Mouse (Mus musculus): ENCODE data around the gene Col5a3. TPM values are rescaled to one million over a fixed set of nuclear protein-coding genes. Genes with fewer than 3 reads are reported as not detected.

Gene Col5a3
- polyA plus RNA-seq, 1 experiment from 2014 or later = 4.4 TPM

DNA sequence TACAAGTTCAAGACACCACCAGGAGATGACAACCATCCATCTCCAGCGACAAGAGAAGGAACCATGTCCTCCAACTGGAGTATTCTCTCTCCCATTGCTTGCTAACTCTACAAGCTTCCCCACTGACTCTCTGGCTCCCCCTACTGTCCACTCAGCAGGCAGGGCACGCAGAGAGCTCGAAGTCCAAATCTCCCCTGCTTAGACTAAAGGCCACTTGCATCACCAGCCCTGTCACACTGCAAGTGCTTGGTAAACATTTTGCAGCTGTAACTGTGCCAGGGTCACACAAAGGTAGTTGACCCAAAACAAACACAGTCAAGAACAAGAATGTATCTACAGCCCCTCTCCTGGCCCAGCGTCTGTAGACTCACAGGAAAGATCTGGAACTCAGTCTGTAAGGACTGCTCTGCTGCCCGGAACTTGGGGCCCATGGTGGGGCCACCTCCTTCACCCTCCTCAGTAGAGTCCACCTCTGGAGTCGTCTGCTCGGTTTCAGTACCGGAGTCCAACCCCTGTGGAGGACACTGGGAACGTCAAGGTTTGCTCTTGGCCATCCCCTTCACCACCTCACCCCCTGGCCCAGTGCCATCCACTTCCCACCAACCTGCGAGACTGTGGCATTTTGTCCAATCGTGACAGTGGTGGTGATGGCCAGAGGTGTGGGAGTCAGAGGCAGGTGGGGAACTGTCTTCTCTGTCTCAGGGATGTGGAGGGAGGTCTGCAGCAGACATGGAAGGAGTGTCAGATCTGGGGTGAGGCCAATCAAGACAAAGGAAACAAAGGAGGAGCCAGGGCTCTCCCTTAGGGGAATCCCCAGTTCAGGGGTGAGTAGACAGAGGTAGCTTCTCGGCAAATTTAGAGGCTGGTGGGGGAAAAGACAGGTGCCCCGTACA, 10.4 kb downstream of the Col5a3 start:
- Histone ChIP-seq H3K4me2 (no peak overlapping the region), H3K27ac (no peak overlapping the region), H3K27me3 (no peaks in the 10 kb centered on the region), H3K9me3 (replicated peaks) (0 out of 2 replicates have a peak, but pooled peaks cover 4% of the 10 kb centered on the region), H3K4me3 (replicated peaks) (no peak overlapping the region), H3K36me3 (no peaks in the 10 kb centered on the region), H3K4me1 (no peaks in the 10 kb centered on the region), H3K9ac (no peak overlapping the region)
- WGBS = 75% methylated on average over 13 of the region's 13 CpGs
- 0 out of 2 replicates have a peak, but pooled peaks have one; percentile 25 for ATAC-seq (replicated peaks; ENCODE audit: low FRiP score)

DNA sequence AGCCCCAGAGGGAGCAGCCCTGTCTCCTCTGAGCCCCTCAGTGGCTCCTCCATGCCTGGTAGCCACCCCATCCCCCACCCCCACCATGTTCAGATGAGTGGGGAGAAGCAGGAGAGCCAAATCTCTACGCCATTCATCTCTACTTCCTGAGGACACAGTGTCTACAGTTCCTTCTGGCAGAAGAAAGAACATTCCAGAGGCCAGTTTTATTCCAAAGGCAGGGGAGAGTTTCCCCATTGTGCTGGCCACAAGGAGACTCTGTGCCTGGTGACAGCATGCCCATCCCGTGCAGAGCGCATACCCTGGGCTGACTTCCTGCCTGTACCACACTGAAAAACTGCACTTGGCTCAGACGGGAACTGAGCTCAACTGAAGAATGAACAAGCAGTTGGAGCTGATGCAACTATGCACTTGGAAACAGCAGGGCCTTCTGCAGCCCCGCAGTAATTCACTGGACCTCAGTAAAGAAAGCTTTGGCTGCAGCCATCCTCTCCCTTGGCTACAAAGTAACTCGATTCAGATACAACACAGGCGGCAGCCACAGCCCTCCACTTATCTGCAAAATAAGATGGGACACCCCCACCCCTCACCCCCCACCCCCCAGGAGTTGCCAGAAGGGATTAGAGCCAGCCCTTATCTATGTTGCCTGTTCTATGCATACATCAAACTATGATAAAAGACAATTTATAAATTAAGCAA, 20.6 kb downstream of the Col5a3 start:
- ATAC-seq (replicated peaks; ENCODE audit: low FRiP score) = peak; percentile 34; the same call in 1 of the 2 replicates
- no peak overlapping the region for H3K9ac ChIP-seq
- H3K4me3 ChIP-seq (replicated peaks) = no peak overlapping the region
- peak overlapping the region; percentile 74 for H3K27ac ChIP-seq
- H3K4me1 ChIP-seq = peaks cover 12% of the 10 kb centered on the region
- 33% methylated on average over 7 of the region's 7 CpGs for WGBS
- 0 out of 2 replicates have a peak, but pooled peaks cover 3% of the 10 kb centered on the region for H3K27me3 ChIP-seq
- H3K4me2 ChIP-seq = no peak overlapping the region; the same call in 1 of the 2 replicates
- no peaks in the 10 kb centered on the region for H3K9me3 ChIP-seq (replicated peaks)
- H3K36me3 ChIP-seq = no peaks in the 10 kb centered on the region

DNA sequence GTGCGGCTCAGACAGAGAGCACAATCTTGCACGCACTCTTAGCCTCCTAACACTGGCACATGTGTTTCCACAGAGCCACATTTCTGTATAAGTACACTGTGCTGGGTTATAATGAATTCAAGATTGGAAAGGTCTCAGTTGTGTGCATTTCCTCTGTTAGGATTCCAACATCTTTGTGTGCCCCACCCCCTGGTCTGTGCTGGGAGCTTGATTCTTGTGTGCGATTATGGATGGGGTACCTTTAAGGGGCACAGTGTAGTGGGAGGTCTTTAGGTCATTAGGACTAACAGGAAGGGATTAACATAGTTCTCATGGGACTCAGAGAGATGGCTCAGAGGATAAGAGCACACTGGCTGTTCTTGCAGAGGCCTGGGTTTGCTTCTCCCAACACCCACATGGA, 24.5 kb downstream of the Col5a3 start:
- Histone ChIP-seq H3K36me3 (no peaks in the 10 kb centered on the region), H3K27me3 (0 out of 2 replicates have a peak, but pooled peaks cover 3% of the 10 kb centered on the region), H3K4me1 (peaks cover 13% of the 10 kb centered on the region), H3K27ac (0 out of 2 replicates have a peak overlapping the region, but pooled peaks have one; percentile 7), H3K4me3 (replicated peaks) (no peak overlapping the region), H3K4me2 (no peak overlapping the region), H3K9me3 (replicated peaks) (no peaks in the 10 kb centered on the region; the same call in 1 of the 2 replicates), H3K9ac (no peak overlapping the region)
- peak; percentile 49; the same call in 1 of the 2 replicates for ATAC-seq (replicated peaks; ENCODE audit: low FRiP score)
- 52% methylated on average over 3 of the region's 3 CpGs for WGBS

DNA sequence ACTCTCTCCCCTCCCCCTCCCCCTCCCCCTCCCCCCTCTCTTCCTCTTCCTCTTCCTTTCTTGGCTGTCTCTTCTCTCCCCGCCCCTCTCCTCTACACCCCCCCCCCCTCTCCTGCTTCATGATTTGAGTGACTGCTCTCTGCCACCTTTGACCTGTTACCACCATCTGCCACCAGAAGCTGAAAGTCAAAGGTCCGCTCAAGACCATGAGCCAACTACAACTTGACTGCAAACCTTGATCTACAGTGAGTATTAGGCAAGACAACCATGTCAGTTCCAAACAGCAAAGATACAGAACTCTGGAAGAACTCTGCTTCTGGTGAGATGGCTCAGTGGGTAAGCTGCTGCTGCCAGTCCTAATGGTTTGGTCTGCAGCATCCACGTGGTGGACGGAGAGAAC, 25.2 kb downstream of the Col5a3 start:
- Histone ChIP-seq H3K27ac (0 out of 2 replicates have a peak overlapping the region, but pooled peaks have one; percentile 7), H3K9me3 (replicated peaks) (no peaks in the 10 kb centered on the region; the same call in 1 of the 2 replicates), H3K4me3 (replicated peaks) (no peak overlapping the region), H3K36me3 (no peaks in the 10 kb centered on the region), H3K4me1 (peaks cover 20% of the 10 kb centered on the region), H3K9ac (no peak overlapping the region), H3K4me2 (no peak overlapping the region), H3K27me3 (0 out of 2 replicates have a peak, but pooled peaks cover 3% of the 10 kb centered on the region)
- WGBS = 66% methylated on average over 3 of the region's 4 CpGs
- no peak for ATAC-seq (replicated peaks; ENCODE audit: low FRiP score)

DNA sequence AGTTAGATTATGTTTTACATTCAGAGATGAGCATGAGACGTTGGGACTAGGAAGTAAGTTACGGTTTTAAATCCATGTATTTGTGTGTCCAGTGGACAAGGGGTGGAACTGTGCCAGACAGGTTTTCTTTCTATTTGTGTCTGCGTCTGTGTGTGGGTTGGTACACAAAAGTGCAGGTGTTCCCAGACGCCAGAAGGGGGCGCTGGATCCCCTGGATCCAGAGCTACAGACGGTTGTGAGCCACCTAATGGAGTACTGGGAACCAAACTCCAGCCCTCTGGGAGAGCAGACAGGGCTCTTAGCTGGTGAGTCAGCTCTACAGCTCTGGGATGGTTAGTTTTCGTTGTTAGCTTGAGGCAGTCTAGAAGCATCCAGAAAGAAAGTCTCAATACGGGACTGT, 26.9 kb downstream of the Col5a3 start:
- ATAC-seq (replicated peaks; ENCODE audit: low FRiP score) = no peak
- Histone ChIP-seq H3K4me1 (peaks cover 13% of the 10 kb centered on the region), H3K4me2 (no peak overlapping the region), H3K9ac (no peak overlapping the region), H3K4me3 (replicated peaks) (no peak overlapping the region), H3K36me3 (no peaks in the 10 kb centered on the region), H3K27ac (no peak overlapping the region), H3K27me3 (no peaks in the 10 kb centered on the region), H3K9me3 (replicated peaks) (no peaks in the 10 kb centered on the region; the same call in 1 of the 2 replicates)
- WGBS = 78% methylated on average over 8 of the region's 8 CpGs

DNA sequence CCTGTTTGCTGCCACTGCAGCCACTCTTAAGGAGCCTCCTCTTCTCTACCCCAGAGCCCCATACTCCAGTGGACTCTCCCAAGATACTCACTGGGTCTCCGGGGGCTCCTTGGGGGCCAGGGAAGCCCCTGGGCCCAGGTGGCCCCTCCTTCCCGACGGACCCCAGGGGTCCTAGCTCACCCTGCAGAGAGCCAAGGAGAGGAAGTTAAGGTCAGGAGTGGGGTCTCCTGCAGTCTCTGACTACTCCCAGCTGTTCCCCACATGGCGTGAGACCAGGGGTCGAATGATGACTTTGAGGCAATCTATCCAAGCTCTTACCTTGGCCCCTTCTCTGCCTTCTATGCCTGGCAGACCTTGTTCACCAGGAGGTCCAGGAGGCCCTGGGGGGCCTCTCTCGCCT, 29.8 kb downstream of the Col5a3 start:
- Histone ChIP-seq H3K4me1 (peaks cover 13% of the 10 kb centered on the region), H3K4me3 (replicated peaks) (no peak overlapping the region), H3K27me3 (no peaks in the 10 kb centered on the region), H3K9me3 (replicated peaks) (no peaks in the 10 kb centered on the region; the same call in 1 of the 2 replicates), H3K4me2 (no peak overlapping the region), H3K27ac (0 out of 2 replicates have a peak overlapping the region, but pooled peaks have one; percentile 27), H3K36me3 (no peaks in the 10 kb centered on the region), H3K9ac (no peak overlapping the region)
- WGBS = 43% methylated on average over 6 of the region's 6 CpGs
- ATAC-seq (replicated peaks; ENCODE audit: low FRiP score) = peak; percentile 69

DNA sequence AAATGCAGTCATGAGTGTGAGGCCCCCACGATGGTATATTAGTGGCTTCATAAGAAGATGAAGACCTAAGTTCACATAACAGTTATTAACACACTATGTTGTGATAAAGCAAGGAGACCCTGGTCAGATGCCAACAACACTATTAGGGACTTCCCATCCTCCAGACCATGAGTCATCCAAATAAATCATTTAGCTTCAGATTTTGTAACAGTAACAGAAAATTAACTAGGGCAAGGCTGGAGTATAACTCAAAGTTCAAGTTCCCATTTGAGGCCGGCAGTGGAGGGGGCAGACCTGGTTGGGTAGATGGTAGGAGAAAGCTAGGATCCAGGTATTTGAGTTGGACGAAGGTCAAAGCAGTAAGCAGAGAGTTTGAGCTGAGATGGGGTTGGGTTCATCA, 33.6 kb downstream of the Col5a3 start:
- H3K4me1 ChIP-seq = peaks cover 13% of the 10 kb centered on the region
- no peaks in the 10 kb centered on the region for H3K27me3 ChIP-seq
- H3K4me2 ChIP-seq = no peak overlapping the region
- H3K27ac ChIP-seq = no peak overlapping the region
- H3K9ac ChIP-seq = no peak overlapping the region
- no peaks in the 10 kb centered on the region; the same call in 1 of the 2 replicates for H3K9me3 ChIP-seq (replicated peaks)
- H3K36me3 ChIP-seq = no peaks in the 10 kb centered on the region
- WGBS = 64% methylated on average over 3 of the region's 3 CpGs
- ATAC-seq (replicated peaks; ENCODE audit: low FRiP score) = no peak
- no peak overlapping the region for H3K4me3 ChIP-seq (replicated peaks)

DNA sequence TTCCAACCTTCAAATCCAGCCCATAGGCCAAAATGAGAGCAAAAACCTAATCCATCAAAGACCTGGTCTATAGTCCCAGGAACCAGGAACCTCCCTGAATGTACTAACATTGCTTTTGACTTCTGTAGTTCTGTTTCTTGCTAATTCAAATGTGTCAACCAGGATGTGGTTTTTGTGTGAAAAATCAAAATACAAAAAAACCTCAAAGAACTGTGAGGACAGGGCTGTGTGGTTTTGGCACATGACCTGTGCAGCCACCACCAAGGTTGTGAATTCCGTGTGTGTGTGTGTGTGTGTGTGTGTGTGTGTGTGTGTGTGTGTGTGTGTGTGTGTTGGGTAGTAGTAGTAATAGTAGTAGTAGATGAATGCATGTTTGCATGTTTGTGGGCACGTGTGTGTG, 49.6 kb downstream of the Col5a3 start:
- Histone ChIP-seq H3K4me2 (no peak overlapping the region), H3K36me3 (no peaks in the 10 kb centered on the region), H3K27me3 (no peaks in the 10 kb centered on the region), H3K9ac (no peak overlapping the region), H3K4me3 (replicated peaks) (no peak overlapping the region), H3K9me3 (replicated peaks) (no peaks in the 10 kb centered on the region), H3K27ac (no peak overlapping the region), H3K4me1 (peaks cover 7% of the 10 kb centered on the region; the same call in 1 of the 2 replicates)
- no peak for ATAC-seq (replicated peaks; ENCODE audit: low FRiP score)
- WGBS = 80% methylated on average over 2 of the region's 2 CpGs

DNA sequence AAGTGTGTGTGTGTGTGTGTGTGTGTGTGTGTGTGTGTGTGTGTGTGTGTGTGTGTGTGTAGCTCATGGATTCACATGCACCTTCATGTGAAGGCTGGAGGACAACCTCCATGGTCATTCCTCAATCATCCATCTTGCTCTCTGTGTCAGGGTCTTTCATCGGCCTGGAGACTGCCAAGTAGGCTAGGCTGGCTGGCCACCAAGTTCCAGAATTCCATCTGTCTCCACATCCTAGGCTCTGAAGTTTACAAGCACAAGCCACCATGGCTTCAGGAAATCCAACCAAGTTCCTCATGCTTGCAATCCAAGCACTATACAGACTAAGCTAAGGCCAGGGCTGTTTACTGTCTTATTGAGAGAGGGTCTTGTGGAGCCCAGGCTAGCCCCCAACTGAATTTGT, 51.8 kb downstream of the Col5a3 start:
- H3K27ac ChIP-seq = no peak overlapping the region
- H3K4me1 ChIP-seq = peaks cover 7% of the 10 kb centered on the region; the same call in 1 of the 2 replicates
- H3K4me3 ChIP-seq (replicated peaks) = no peak overlapping the region
- WGBS = 65% methylated on average over 1 of the region's 1 CpGs
- H3K27me3 ChIP-seq = no peaks in the 10 kb centered on the region
- no peak overlapping the region for H3K9ac ChIP-seq
- no peak for ATAC-seq (replicated peaks; ENCODE audit: low FRiP score)
- no peak overlapping the region for H3K4me2 ChIP-seq
- H3K9me3 ChIP-seq (replicated peaks) = no peaks in the 10 kb centered on the region
- H3K36me3 ChIP-seq = no peaks in the 10 kb centered on the region

DNA sequence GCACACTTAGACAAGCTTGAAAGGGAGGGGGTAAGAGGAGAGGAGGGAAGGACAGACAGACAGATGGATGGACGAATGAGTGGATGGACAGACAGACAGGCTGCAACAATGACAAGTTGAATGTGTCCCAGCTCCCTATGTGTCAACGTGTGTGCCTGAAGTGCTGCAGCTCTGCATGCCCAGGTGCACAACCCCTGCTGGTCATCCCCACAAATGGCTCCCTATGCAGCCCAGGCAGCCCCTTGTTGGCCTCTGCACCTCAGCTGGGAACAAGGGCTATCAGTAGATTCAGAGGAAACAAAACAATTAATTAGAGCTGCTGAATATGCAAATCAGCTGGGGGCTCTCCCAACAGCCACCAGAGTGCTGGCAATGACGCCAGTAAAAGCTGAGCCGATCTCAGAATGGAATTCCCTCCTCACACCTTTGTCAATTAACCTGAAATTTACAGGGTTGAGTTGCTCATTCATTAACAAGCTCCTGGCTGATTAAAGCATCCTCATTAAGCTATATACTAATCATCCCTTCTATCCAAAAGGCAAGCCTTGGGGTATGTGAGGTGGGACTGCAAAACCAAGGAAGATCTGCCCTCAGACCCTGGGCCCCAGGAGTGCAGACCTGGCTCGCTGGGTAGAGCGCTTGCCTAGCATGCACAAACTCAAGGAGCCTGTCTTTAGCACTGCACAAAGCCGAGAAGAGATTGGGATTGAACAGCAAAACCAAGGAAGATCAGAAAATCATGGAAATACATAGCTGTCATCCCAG, 52.5 kb downstream of the Col5a3 start:
- H3K27ac ChIP-seq = no peak overlapping the region
- H3K36me3 ChIP-seq = no peaks in the 10 kb centered on the region
- no peak overlapping the region for H3K9ac ChIP-seq
- peaks cover 7% of the 10 kb centered on the region; the same call in 1 of the 2 replicates for H3K4me1 ChIP-seq
- no peaks in the 10 kb centered on the region for H3K27me3 ChIP-seq
- no peaks in the 10 kb centered on the region for H3K9me3 ChIP-seq (replicated peaks)
- H3K4me2 ChIP-seq = no peak overlapping the region
- no peak for ATAC-seq (replicated peaks; ENCODE audit: low FRiP score)
- WGBS = 48% methylated on average over 7 of the region's 7 CpGs
- no peak overlapping the region for H3K4me3 ChIP-seq (replicated peaks)

DNA sequence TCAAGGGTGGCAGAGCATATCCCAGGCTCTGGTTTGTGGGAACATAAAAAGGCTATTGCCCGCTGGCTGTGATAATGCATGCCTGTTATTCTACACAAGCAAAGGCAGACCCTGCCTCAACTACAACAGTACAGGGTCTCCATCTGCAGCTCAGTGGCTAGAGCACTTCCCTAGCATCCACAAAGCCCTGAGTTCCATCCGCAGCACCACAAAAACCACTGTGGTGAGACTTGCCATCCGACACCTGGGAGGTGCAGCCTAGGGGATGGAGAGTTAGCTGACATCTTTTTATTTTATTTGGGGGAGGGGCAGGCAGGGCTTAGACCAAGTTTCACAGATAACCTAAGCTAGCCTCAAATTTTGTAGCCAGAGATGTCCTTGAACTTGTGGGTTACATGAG, 53.5 kb downstream of the Col5a3 start:
- H3K36me3 ChIP-seq = no peaks in the 10 kb centered on the region
- no peak overlapping the region for H3K9ac ChIP-seq
- ATAC-seq (replicated peaks; ENCODE audit: low FRiP score) = no peak
- no peak overlapping the region for H3K4me2 ChIP-seq
- peaks cover 7% of the 10 kb centered on the region; the same call in 1 of the 2 replicates for H3K4me1 ChIP-seq
- no peaks in the 10 kb centered on the region for H3K9me3 ChIP-seq (replicated peaks)
- H3K27ac ChIP-seq = no peak overlapping the region
- no peak overlapping the region for H3K4me3 ChIP-seq (replicated peaks)
- WGBS = 66% methylated on average over 3 of the region's 3 CpGs
- H3K27me3 ChIP-seq = no peaks in the 10 kb centered on the region
